Mouse (Mus musculus) limb, embryonic 13.5 days (tissue): Measurements from ENCODE around the gene Mpzl3. TPM values are rescaled to one million over a fixed set of nuclear protein-coding genes. Genes with fewer than 3 reads are reported as not detected.
A peak's percentile ranks its signal among the peaks of the same experiment; 100 is the strongest.
"Not testable (repeated sequence)": the region's sequence is repeated elsewhere in the genome, so short reads cannot be mapped to it uniquely, and the experiment has no call there.

ENCODE experiments used
- ATAC-seq: fragments of 200-750 bp; cut with Nextera tagmentation; 2 replicates; pipeline ENCODE4 v1.8.0; 2017; ENCODE audit warnings: low read depth, moderate number of reproducible peaks, moderate TSS enrichment; ENCODE audit not compliant: low FRiP score
- H3K27ac ChIP-seq: fragments of 300-500 bp; sonication (generic); 2 replicates; pipeline ENCODE4 v1.5.1; 2015; ENCODE audit warnings: inconsistent platforms, mild to moderate bottlenecking, moderate library complexity
- H3K27me3 ChIP-seq: fragments of 300-500 bp; sonication (generic); 2 replicates; pipeline ENCODE4 v1.6.1; 2015; ENCODE audit warnings: mild to moderate bottlenecking, inconsistent platforms
- H3K36me3 ChIP-seq: fragments of 300-500 bp; sonication (generic); 2 replicates; pipeline ENCODE4 v1.6.1; 2015; ENCODE audit warnings: inconsistent platforms, mild to moderate bottlenecking, moderate library complexity
- H3K4me1 ChIP-seq: fragments of 300-500 bp; sonication (generic); 2 replicates; pipeline ENCODE4 v1.6.1; 2015; ENCODE audit warnings: inconsistent platforms
- H3K4me2 ChIP-seq: fragments of 300-500 bp; sonication (generic); replicated peaks from 2 replicates; pipeline ENCODE4 v1.6.1; 2015; ENCODE audit warnings: inconsistent platforms, mild to moderate bottlenecking, moderate library complexity
- H3K4me3 ChIP-seq: fragments of 300-500 bp; sonication (generic); 2 replicates; pipeline ENCODE4 v1.5.1; 2015; ENCODE audit warnings: moderate library complexity, mild to moderate bottlenecking, inconsistent platforms
- H3K9ac ChIP-seq: fragments of 300-500 bp; sonication (generic); 2 replicates; pipeline ENCODE4 v1.6.1; 2015; ENCODE audit warnings: mild to moderate bottlenecking, inconsistent platforms
- H3K9me3 ChIP-seq: fragments of 300-500 bp; sonication (generic); 2 replicates; pipeline ENCODE4 v1.6.1; 2016; ENCODE audit warnings: inconsistent platforms
- WGBS: fragments of 180-500 bp; shearing (Covaris S2); methylation state at CpG from one replicate; pipeline ENCODE4 v1.1.7; 2015; 5-methylcytosine and 5-hydroxymethylcytosine counted together
- polyA plus RNA-seq: library from polyadenylated mRNA; unstranded; fragments of >200 nt; fragmentation: Nextera tagmentation; extraction: Ambion mirVana; gene quantifications from 2 replicates; pipeline ENCODE4 v1.2.1, GENCODE M21; 2015

Gene Mpzl3
- polyA plus RNA-seq, 1 experiment from 2014 or later: 2.2 TPM

- Histone ChIP-seq H3K4me3 (no peak overlapping the region), H3K9me3 (no peaks in the 10 kb centered on the region), H3K9ac (no peak overlapping the region), H3K36me3 (no peaks in the 10 kb centered on the region), H3K4me1 (no peaks in the 10 kb centered on the region), H3K27ac (no peak overlapping the region), H3K27me3 (peaks cover 4% of the 10 kb centered on the region), H3K4me2 (no peak overlapping the region)
- 71% methylated on average over 8 of the region's 8 CpGs for WGBS
- ATAC-seq: no peak
These were observed 27.6 kb upstream of the Mpzl3 start for GRCm38 (mm10) chr9:45027376-45027775.

GRCm38 (mm10) chr9:45030341-45030740 is 24.6 kb upstream of the Mpzl3 start:
- H3K4me1 ChIP-seq: no peaks in the 10 kb centered on the region
- H3K36me3 ChIP-seq: no peaks in the 10 kb centered on the region
- peaks cover 4% of the 10 kb centered on the region for H3K27me3 ChIP-seq
- H3K27ac ChIP-seq: no peak overlapping the region
- H3K4me3 ChIP-seq: no peak overlapping the region
- H3K4me2 ChIP-seq: no peak overlapping the region
- no peaks in the 10 kb centered on the region for H3K9me3 ChIP-seq
- no peak overlapping the region for H3K9ac ChIP-seq
- ATAC-seq: no peak
- WGBS: 69% methylated on average over 6 of the region's 6 CpGs

- no peak overlapping the region for H3K27ac ChIP-seq
- peaks cover 7% of the 10 kb centered on the region for H3K27me3 ChIP-seq
- no peaks in the 10 kb centered on the region for H3K9me3 ChIP-seq
- 64% methylated on average over 2 of the region's 2 CpGs for WGBS
- no peaks in the 10 kb centered on the region for H3K36me3 ChIP-seq
- H3K4me1 ChIP-seq: no peaks in the 10 kb centered on the region
- no peak overlapping the region for H3K4me3 ChIP-seq
- H3K4me2 ChIP-seq: no peak overlapping the region
- H3K9ac ChIP-seq: 0 out of 2 replicates have a peak overlapping the region, but pooled peaks have one; percentile 21
- no peak for ATAC-seq
These were observed 22.7 kb upstream of the Mpzl3 start for GRCm38 (mm10) chr9:45032261-45032660.

- Histone ChIP-seq H3K27ac (no peak overlapping the region), H3K9ac (no peak overlapping the region), H3K4me2 (no peak overlapping the region), H3K9me3 (no peaks in the 10 kb centered on the region), H3K36me3 (no peaks in the 10 kb centered on the region), H3K4me3 (no peak overlapping the region), H3K4me1 (no peaks in the 10 kb centered on the region), H3K27me3 (peaks cover 18% of the 10 kb centered on the region)
- WGBS: 87% methylated on average over 3 of the region's 3 CpGs
- no peak for ATAC-seq
These were observed 20.5 kb upstream of the Mpzl3 start for GRCm38 (mm10) chr9:45034526-45034925.

GRCm38 (mm10) chr9:45037803-45038202 is 17.2 kb upstream of the Mpzl3 start:
- not testable (repeated sequence) for H3K9ac ChIP-seq, H3K9me3 ChIP-seq, H3K36me3 ChIP-seq, H3K4me3 ChIP-seq, H3K4me2 ChIP-seq, ATAC-seq, H3K27ac ChIP-seq
- WGBS: 83% methylated on average over 1 of the region's 1 CpGs
- Histone ChIP-seq H3K4me1 (peaks cover 27% of the 10 kb centered on the region), H3K27me3 (peaks cover 42% of the 10 kb centered on the region)

- no peaks in the 10 kb centered on the region for H3K36me3 ChIP-seq
- H3K27ac ChIP-seq: no peak within 1 kb of the TSS
- H3K27me3 ChIP-seq: peaks cover 50% of the 10 kb centered on the region
- WGBS: 60% methylated on average over 5 of the region's 5 CpGs
- peaks cover 37% of the 10 kb centered on the region for H3K4me1 ChIP-seq
- H3K9ac ChIP-seq: no peak within 1 kb of the TSS
- H3K9me3 ChIP-seq: no peaks in the 10 kb centered on the region
- H3K4me2 ChIP-seq: peak within 1 kb of the TSS; percentile 45
- no peak within 1 kb of the TSS for H3K4me3 ChIP-seq
- ATAC-seq: no peak
These were observed 15.5 kb upstream of the Mpzl3 start, which contains the start of gene Mpzl2 for GRCm38 (mm10) chr9:45039499-45039898. TSS of gene Mpzl2 (plus strand) at chr9:45039799.

- H3K9ac ChIP-seq: no peak overlapping the region
- H3K27ac ChIP-seq: no peak overlapping the region
- H3K9me3 ChIP-seq: no peaks in the 10 kb centered on the region
- H3K4me3 ChIP-seq: no peak overlapping the region
- no peaks in the 10 kb centered on the region for H3K36me3 ChIP-seq
- H3K27me3 ChIP-seq: peaks cover 50% of the 10 kb centered on the region
- ATAC-seq: no peak
- peak overlapping the region; percentile 45 for H3K4me2 ChIP-seq
- H3K4me1 ChIP-seq: peaks cover 37% of the 10 kb centered on the region
- WGBS: 14% methylated on average over 14 of the region's 14 CpGs
These were observed 14.7 kb upstream of the Mpzl3 start for GRCm38 (mm10) chr9:45040066-45040845.

GRCm38 (mm10) chr9:45041131-45041838 is 13.7 kb upstream of the Mpzl3 start:
- H3K4me3 ChIP-seq: 0 out of 2 replicates have a peak overlapping the region, but pooled peaks have one; percentile 4
- H3K27me3 ChIP-seq: peaks cover 50% of the 10 kb centered on the region
- WGBS: 34% methylated on average over 17 of the region's 17 CpGs
- no peak overlapping the region for H3K9ac ChIP-seq
- peak; percentile 36; the same call in 1 of the 2 replicates for ATAC-seq
- peaks cover 37% of the 10 kb centered on the region for H3K4me1 ChIP-seq
- H3K9me3 ChIP-seq: no peaks in the 10 kb centered on the region
- H3K27ac ChIP-seq: no peak overlapping the region
- H3K36me3 ChIP-seq: no peaks in the 10 kb centered on the region
- peak overlapping the region; percentile 45 for H3K4me2 ChIP-seq

GRCm38 (mm10) chr9:45042056-45042720 is 12.8 kb upstream of the Mpzl3 start:
- Histone ChIP-seq H3K4me3 (peak overlapping the region; percentile 50), H3K27me3 (peaks cover 47% of the 10 kb centered on the region), H3K27ac (peak overlapping the region; percentile 67), H3K36me3 (no peaks in the 10 kb centered on the region), H3K9ac (peak overlapping the region; percentile 62), H3K9me3 (no peaks in the 10 kb centered on the region), H3K4me2 (peak overlapping the region; percentile 77), H3K4me1 (peaks cover 37% of the 10 kb centered on the region)
- WGBS: 3% methylated on average over 20 of the region's 20 CpGs
- peak; percentile 84 for ATAC-seq

- Histone ChIP-seq H3K9me3 (no peaks in the 10 kb centered on the region), H3K27me3 (peaks cover 47% of the 10 kb centered on the region), H3K27ac (no peak overlapping the region), H3K4me3 (peak overlapping the region; percentile 50), H3K9ac (peak overlapping the region; percentile 62), H3K4me1 (peaks cover 37% of the 10 kb centered on the region), H3K36me3 (no peaks in the 10 kb centered on the region), H3K4me2 (peak overlapping the region; percentile 77)
- ATAC-seq: no peak
- WGBS: under 1% methylated on average over 10 of the region's 10 CpGs
These were observed 12.0 kb upstream of the Mpzl3 start for GRCm38 (mm10) chr9:45042947-45043346.

GRCm38 (mm10) chr9:45046973-45047372 is 8.0 kb upstream of the Mpzl3 start:
- WGBS: 88% methylated on average over 16 of the region's 16 CpGs
- H3K4me2 ChIP-seq: no peak overlapping the region
- no peaks in the 10 kb centered on the region for H3K36me3 ChIP-seq
- H3K9ac ChIP-seq: no peak overlapping the region
- H3K4me1 ChIP-seq: peaks cover 18% of the 10 kb centered on the region
- H3K9me3 ChIP-seq: no peaks in the 10 kb centered on the region
- no peak overlapping the region for H3K4me3 ChIP-seq
- H3K27me3 ChIP-seq: peaks cover 16% of the 10 kb centered on the region
- no peak for ATAC-seq
- no peak overlapping the region for H3K27ac ChIP-seq

GRCm38 (mm10) chr9:45048511-45048910 is 6.5 kb upstream of the Mpzl3 start:
- no peaks in the 10 kb centered on the region for H3K9me3 ChIP-seq
- H3K9ac ChIP-seq: no peak overlapping the region
- peaks cover 3% of the 10 kb centered on the region for H3K4me1 ChIP-seq
- no peak overlapping the region for H3K4me3 ChIP-seq
- 35% methylated on average over 4 of the region's 4 CpGs for WGBS
- no peak overlapping the region for H3K27ac ChIP-seq
- H3K4me2 ChIP-seq: no peak overlapping the region
- no peaks in the 10 kb centered on the region for H3K36me3 ChIP-seq
- H3K27me3 ChIP-seq: peaks cover 7% of the 10 kb centered on the region
- ATAC-seq: no peak
